Mouse (Mus musculus) E14TG2a.4 (cell line): Measurements from ENCODE around the gene Cib4.

Experiments used
- CTCF ChIP-seq: conservative IDR thresholded peaks from 2 replicates; pipeline ENCODE4 v1.5.1; 2014; ENCODE audit warnings: low read length
- NANOG ChIP-seq: IDR thresholded peaks from 2 replicates; pipeline ENCODE4 v1.6.1; 2014; ENCODE audit warnings: borderline replicate concordance, low read length, mixed read lengths
- POU5F1 ChIP-seq: IDR thresholded peaks from 2 replicates; pipeline ENCODE4 v1.6.1; 2014; ENCODE audit warnings: low read length, borderline replicate concordance

DNA sequence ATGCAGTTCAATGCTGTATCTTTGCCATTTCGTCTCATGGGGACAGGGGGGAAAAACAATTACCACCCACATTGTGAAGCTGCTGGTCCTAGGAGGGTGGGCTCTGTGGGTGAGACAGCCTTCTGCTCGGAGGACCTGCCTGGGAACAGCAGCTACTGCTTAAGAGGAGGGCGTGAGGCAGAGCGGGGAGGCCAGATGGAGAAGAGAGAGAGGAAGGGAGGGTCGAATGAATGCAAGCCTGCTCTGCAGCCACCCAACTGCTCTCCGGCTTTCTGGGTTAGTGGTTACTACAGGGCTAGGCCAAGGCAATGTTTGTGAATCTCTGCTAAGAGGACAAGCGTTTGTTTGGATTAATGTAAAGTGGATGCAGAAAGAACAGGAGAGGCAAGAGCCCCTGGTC is 26.1 kb downstream of the Cib4 start:
- no peak for TF ChIP-seq CTCF
- no peak for TF ChIP-seq POU5F1
- no peak for TF ChIP-seq NANOG
